Mouse (Mus musculus) embryonic facial prominence, embryonic 12.5 days (tissue): ENCODE measurements around the gene Paqr6. TPM values are rescaled to one million over a fixed set of nuclear protein-coding genes. Genes with fewer than 3 reads are reported as not detected.

Experiments used
- ATAC-seq: fragments of 200-750 bp; cut with Nextera tagmentation; 2 replicates; pipeline ENCODE4 v1.8.0; 2017; ENCODE audit not compliant: insufficient number of reproducible peaks, insufficient read depth, low FRiP score, low TSS enrichment
- H3K27ac ChIP-seq: fragments of 300-500 bp; sonication (generic); 2 replicates; pipeline ENCODE4 v1.5.1; 2016; ENCODE audit warnings: mild to moderate bottlenecking
- H3K27me3 ChIP-seq: fragments of 300-500 bp; sonication (generic); 2 replicates; pipeline ENCODE4 v1.6.1; 2016; ENCODE audit warnings: mild to moderate bottlenecking, moderate library complexity
- H3K36me3 ChIP-seq: fragments of 300-500 bp; sonication (generic); 2 replicates; pipeline ENCODE4 v1.6.1; 2016; ENCODE audit warnings: mild to moderate bottlenecking
- H3K4me1 ChIP-seq: fragments of 300-500 bp; sonication (generic); 2 replicates; pipeline ENCODE4 v1.6.1; 2016
- H3K4me2 ChIP-seq: fragments of 300-500 bp; sonication (generic); replicated peaks from 2 replicates; pipeline ENCODE4 v1.6.1; 2016; ENCODE audit warnings: mild to moderate bottlenecking, moderate library complexity
- H3K4me3 ChIP-seq: fragments of 300-500 bp; sonication (generic); 2 replicates; pipeline ENCODE4 v1.5.1; 2016; ENCODE audit warnings: mild to moderate bottlenecking
- H3K9ac ChIP-seq: fragments of 300-500 bp; sonication (generic); 2 replicates; pipeline ENCODE4 v1.6.1; 2016; ENCODE audit warnings: mild to moderate bottlenecking, moderate library complexity
- H3K9me3 ChIP-seq: fragments of 300-500 bp; sonication (generic); 2 replicates; pipeline ENCODE4 v1.6.1; 2016; ENCODE audit warnings: mild to moderate bottlenecking, moderate library complexity
- WGBS: fragments of 180-500 bp; shearing (Covaris S2); methylation state at CpG from one replicate; pipeline ENCODE4 v1.1.7; 2016; 5-methylcytosine and 5-hydroxymethylcytosine counted together
- polyA plus RNA-seq: library from polyadenylated mRNA; unstranded; fragments of >200 nt; fragmentation: Nextera tagmentation; extraction: Ambion mirVana; gene quantifications from 2 replicates; pipeline ENCODE4 v1.2.1, GENCODE M21; 2016

Gene Paqr6
- polyA plus RNA-seq = 2.8 and 3.3 TPM in 2 replicates

DNA sequence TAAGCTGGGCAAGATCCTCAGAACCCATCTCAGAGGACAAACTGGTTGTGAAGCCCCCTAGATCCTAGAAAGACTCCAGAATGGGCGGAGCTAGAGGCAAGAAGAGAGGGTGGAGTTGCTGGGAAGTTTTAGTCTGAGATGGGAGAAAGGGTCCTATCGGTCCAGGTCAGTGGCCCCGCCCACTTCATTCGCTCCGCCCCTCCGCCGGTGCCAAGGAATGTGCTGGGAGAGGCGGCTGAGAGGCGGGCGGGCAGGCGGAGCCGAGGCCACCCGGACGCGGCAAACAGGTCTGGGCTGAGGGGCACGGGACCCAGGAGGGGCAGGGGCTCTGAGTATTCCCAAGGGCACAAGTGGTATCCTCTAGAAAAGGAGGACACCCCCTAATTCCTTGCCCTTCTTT is at the start of gene Paqr6:
Gene Paqr6 (plus strand): TSS at position 248 of the 400 bp plus-strand sequence.
- H3K9ac ChIP-seq = no peak within 1 kb of the TSS
- 0 out of 2 replicates have a peak within 1 kb of the TSS, but pooled peaks have one; percentile 5 for H3K4me3 ChIP-seq
- no peaks in the 10 kb centered on the region for H3K4me1 ChIP-seq
- H3K27me3 ChIP-seq = peaks cover 25% of the 10 kb centered on the region
- under 1% methylated on average over 16 of the region's 16 CpGs for WGBS
- H3K4me2 ChIP-seq = peak within 1 kb of the TSS; percentile 18; the same call in 1 of the 2 replicates
- H3K27ac ChIP-seq = no peak within 1 kb of the TSS
- H3K36me3 ChIP-seq = peaks cover 32% of the 10 kb centered on the region
- H3K9me3 ChIP-seq = no peaks in the 10 kb centered on the region
- no peak for ATAC-seq

DNA sequence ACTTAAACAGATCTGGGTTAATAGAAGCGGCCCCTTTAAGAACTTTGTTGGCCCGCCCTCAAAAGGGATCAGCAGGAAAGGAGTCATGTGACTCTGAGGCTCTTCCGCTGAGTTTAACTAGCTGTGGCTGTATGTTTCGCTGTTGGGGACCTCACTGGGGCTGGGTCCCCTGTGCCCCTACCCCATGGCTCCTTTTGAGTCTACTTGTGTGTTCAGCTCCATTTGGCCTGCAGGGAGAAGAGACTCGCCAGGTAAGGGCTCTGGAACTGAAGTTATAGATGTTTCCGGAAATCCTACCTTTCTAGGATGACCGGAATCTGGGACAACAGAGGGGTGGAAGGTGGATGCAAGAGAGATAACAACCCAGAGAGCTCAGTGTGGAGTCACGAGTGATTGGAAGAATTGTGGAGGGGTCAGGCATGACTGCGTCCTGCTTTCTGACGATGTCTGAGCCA is 39.4 kb upstream of the Paqr6 start, which contains the start of gene Glmp:
Gene Glmp (plus strand): TSS at position 73 of the 455 bp plus-strand sequence.
- peak; percentile 43; the same call in 1 of the 2 replicates for ATAC-seq
- WGBS = 2% methylated on average over 10 of the region's 10 CpGs
- H3K36me3 ChIP-seq = peaks cover 59% of the 10 kb centered on the region

DNA sequence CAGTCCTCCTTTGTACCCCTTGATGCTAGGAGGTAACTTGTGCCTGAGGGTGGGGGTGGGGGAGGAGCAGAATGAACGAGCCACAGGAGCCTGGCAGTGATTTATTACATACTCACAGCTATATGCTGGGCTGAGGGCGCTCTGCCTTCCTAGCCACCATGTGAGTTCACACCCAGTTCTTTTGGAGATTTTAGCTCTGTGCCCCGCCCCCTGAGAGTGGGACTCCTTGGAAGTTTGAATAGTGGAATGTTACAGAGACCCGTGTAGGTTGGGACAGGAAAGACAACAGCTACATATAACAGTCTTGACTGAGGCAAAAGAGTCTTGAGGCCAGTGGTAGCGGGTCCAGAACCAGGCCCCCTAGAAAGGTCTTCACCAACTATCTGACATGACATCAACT is 35.4 kb upstream of the Paqr6 start:
- Histone ChIP-seq H3K9ac (no peak overlapping the region), H3K4me1 (peaks cover 13% of the 10 kb centered on the region), H3K4me3 (no peak overlapping the region), H3K27me3 (no peaks in the 10 kb centered on the region), H3K27ac (no peak overlapping the region), H3K9me3 (no peaks in the 10 kb centered on the region), H3K4me2 (no peak overlapping the region), H3K36me3 (peaks cover 29% of the 10 kb centered on the region)
- 81% methylated on average over 5 of the region's 5 CpGs for WGBS
- no peak for ATAC-seq

More for the DNA sequence above, 39.4 kb upstream of the Paqr6 start, which contains the start of gene Glmp:
- Histone ChIP-seq H3K4me1 (peaks cover 13% of the 10 kb centered on the region), H3K4me3 (peak within 1 kb of the TSS; percentile 86), H3K9me3 (no peaks in the 10 kb centered on the region), H3K27me3 (no peaks in the 10 kb centered on the region), H3K9ac (peak within 1 kb of the TSS; percentile 76), H3K4me2 (peak within 1 kb of the TSS; percentile 93), H3K27ac (no peak within 1 kb of the TSS)

DNA sequence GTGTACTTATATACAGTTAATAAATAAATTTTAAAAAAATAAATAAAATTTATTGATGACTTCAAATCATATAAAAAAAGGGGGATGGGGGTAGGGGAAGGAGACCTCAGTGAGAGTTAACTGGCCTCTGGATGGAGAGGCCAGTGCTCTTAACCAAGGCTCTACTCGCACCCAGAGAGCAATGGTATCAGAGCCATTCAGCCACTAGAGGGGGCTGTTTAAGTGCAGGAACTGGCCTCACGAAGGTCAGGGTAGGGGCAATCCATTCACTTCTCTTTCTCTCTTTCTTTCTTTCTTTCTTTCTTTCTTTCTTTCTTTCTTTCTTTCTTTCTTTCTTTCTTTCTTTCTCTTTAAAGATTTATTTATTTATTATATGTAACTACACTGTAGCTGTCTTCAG is 33.1 kb upstream of the Paqr6 start:
- Histone ChIP-seq H3K9me3 (no peaks in the 10 kb centered on the region), H3K27ac (no peak overlapping the region), H3K36me3 (peaks cover 29% of the 10 kb centered on the region), H3K4me2 (no peak overlapping the region), H3K4me1 (peaks cover 14% of the 10 kb centered on the region), H3K9ac (no peak overlapping the region), H3K4me3 (no peak overlapping the region), H3K27me3 (no peaks in the 10 kb centered on the region)
- ATAC-seq = no peak
- 33% methylated on average over 2 of the region's 2 CpGs for WGBS

DNA sequence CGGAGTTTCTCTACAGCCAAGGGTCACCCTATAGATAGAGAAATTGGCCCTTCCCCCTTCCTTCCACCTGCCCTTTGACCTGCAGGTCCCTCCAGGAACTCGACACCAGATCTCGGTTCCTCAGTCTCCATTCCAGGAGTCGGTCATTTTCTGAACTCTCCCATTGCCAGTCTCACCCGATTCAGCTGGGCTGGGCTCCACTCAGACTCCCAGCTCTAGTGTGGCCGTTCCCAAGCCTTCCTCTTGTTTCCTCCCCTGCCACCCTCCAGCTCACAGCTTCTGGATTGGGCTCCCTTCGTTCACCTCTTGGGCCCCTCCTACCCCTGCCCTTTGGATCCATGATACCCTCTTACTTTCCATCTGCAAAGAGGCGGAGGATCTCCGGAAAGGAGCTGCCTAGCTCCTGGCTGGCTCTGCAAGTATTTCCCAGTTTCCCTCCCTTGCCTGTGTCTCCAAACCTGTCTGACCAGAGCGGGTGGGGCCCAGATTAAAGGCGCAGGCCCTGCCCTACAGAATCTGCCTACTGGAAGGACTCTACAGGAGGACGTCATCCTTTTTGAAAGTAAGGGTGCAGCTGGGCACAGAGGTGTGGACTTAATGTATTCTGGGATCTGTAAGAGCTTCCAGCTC is 30.2 kb upstream of the Paqr6 start:
- ATAC-seq = no peak
- 0 out of 2 replicates have a peak overlapping the region, but pooled peaks have one; percentile 25 for H3K27ac ChIP-seq
- 0 out of 2 replicates have a peak overlapping the region, but pooled peaks have one; percentile 89 for H3K9ac ChIP-seq
- no peaks in the 10 kb centered on the region for H3K9me3 ChIP-seq
- peak overlapping the region; percentile 79 for H3K4me2 ChIP-seq
- WGBS = 41% methylated on average over 12 of the region's 12 CpGs
- H3K36me3 ChIP-seq = peaks cover 6% of the 10 kb centered on the region
- no peaks in the 10 kb centered on the region for H3K27me3 ChIP-seq
- H3K4me1 ChIP-seq = peaks cover 30% of the 10 kb centered on the region
- H3K4me3 ChIP-seq = no peak overlapping the region

DNA sequence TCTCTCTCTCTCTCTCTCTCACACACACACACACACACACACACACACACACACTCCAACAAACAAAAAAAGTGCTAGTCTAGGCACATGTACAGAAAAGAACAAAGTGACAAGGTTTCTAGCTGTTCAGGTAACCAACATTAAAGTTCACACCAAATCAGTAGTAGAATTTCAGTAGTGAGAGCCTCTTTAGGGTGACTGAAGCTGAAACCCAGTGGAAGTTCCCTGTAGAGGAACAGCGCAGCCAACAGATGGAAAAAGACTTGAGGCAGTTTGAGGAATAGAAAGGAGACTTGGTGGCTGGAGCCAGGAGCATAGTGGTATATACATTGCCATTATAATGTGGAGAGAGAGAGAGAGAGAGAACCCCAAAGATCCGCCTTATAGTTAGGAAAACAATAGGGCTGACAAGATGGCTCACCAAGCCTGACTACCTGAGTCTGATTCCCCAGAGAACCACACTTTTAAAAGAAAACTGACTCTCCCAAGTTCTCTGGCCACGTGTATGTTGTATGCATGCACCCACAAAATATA is 29.4 kb upstream of the Paqr6 start:
- H3K4me1 ChIP-seq = peaks cover 30% of the 10 kb centered on the region
- no peaks in the 10 kb centered on the region for H3K36me3 ChIP-seq
- 36% methylated on average over 3 of the region's 3 CpGs for WGBS
- peak overlapping the region; percentile 79 for H3K4me2 ChIP-seq
- ATAC-seq = no peak
- H3K9me3 ChIP-seq = no peaks in the 10 kb centered on the region
- H3K27me3 ChIP-seq = no peaks in the 10 kb centered on the region
- no peak overlapping the region; the same call in 1 of the 2 replicates for H3K27ac ChIP-seq
- H3K9ac ChIP-seq = peak overlapping the region; percentile 89
- peak overlapping the region; percentile 80 for H3K4me3 ChIP-seq

DNA sequence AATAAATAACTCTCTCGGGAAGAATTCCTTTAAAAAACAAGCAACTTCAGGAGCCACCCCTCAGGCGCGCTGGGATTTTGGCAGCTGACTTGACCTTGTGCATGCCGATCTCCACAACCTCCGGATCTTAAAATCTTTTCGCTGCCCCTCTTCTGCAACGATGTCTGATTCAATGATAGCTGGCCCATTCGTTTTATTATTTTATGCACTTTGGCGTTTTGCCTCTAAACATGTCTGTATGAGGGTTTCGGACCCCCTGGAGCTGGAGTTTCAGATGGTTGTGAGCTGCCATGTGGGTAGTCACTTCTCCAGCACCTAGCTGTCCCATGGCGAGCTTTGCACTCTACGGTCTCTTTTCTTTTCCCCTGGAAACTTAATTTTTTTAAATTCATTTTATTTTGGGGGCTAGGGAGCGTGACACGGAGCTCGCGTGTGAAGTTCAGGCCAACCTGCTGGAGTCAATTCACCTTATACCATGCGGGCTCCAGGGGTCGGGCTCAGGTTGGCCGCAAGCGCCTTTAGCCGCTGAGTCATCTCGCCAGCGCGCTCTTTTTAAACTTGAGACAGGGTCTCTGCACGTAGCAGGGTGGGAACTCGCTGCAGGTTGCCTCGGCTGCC is 28.8 kb upstream of the Paqr6 start:
- no peaks in the 10 kb centered on the region for H3K36me3 ChIP-seq
- 2% methylated on average over 27 of the region's 27 CpGs for WGBS

DNA sequence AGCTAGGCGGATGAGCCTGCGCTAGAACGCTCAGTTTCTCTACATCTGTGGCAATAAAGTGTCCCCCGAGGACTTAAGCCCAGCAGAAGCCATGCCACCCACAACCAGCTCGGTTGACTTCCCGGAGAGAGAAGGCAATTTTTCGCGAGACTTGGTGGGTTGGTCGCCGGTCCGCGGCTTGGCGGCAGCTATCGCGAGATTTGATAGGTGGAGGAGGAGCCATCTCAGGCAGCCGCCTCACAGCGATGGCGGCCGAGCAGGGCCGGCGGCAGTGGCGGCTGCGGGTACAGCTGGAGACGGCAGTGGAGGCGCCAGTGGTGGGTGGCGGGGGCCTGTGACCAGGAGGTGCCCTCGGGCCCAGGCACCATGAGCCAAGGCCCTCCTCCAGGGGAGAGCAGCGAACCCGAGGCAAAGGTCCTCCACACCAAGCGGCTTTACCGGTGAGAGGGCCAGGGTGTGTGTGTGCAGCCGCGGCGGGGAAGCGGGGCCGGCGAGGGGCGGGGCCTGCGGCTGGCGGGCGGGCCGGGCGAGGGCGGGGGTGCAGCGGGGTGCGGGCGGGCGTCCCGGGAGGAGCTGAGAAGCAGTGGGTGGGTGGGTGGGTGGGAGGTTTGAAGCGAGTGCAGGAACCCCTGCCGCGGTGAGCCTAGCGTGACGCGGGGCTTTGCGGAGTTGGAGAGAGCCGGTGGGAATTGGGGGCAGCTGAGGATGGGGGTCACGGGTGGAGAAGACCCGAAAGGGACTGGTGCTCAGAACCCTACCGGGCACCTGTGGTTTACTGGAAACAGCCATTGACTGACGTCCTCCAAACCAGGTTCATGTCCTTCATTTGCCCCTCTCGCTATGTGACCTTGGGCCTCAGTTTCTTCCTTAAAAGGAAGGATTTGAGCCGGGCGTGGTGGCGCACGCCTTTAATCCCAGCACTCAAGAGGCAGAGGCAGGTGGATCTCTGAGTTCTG is 28.0 kb upstream of the Paqr6 start, which contains the start of the genes Tmem79 and Smg5:
Gene Tmem79 (minus strand): TSS at position 91 of the 956 bp plus-strand sequence.
Gene Smg5 (plus strand): TSS at position 203 of the 956 bp plus-strand sequence.
- peak; percentile 88 for ATAC-seq
- Histone ChIP-seq H3K4me1 (peaks cover 30% of the 10 kb centered on the region), H3K4me2 (peak within 1 kb of the TSS; percentile 79), H3K27ac (peak within 1 kb of the TSS; percentile 92), H3K4me3 (peak within 1 kb of the TSS; percentile 80), H3K9ac (peak within 1 kb of the TSS; percentile 89), H3K9me3 (no peaks in the 10 kb centered on the region), H3K27me3 (no peaks in the 10 kb centered on the region), H3K36me3 (no peaks in the 10 kb centered on the region)
- WGBS = 2% methylated on average over 59 of the region's 66 CpGs

More for the DNA sequence above, 28.8 kb upstream of the Paqr6 start:
- Histone ChIP-seq H3K9me3 (no peaks in the 10 kb centered on the region), H3K27ac (peak overlapping the region; percentile 92), H3K4me1 (peaks cover 30% of the 10 kb centered on the region), H3K27me3 (no peaks in the 10 kb centered on the region), H3K9ac (peak overlapping the region; percentile 89), H3K4me3 (peak overlapping the region; percentile 80), H3K4me2 (peak overlapping the region; percentile 79)
- peak; percentile 59 for ATAC-seq

DNA sequence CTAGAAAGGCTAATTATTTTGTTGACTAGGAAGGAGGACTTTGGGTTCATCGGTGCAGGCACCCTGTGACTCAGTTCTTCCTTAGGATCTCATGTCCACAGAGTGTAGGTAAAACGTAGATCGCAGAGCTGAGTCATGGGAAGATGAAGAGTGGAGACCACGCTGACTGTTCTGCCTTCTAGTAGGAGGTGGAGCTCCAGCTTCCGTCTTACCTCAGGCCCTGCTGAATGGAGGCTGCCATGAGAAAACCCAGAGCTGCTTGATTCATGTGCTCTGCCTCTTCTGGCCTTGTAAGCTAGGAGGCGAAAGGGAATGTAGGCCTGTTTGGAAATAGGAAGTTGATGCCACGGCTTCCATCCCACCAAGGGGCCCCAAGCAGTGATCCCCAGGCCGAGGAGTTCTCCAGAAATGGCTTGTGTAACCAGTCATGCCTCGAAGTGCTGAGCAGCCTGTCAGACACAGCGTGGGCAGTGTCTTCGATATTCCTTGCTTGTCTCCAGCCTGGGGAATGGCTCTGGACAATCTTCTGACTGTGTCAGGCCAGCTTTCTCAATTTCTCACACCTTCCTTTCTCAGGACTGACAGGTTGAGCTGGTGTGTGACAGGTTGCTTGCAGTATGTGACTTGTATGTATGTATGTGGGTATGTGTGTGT is 26.9 kb upstream of the Paqr6 start:
- WGBS = 87% methylated on average over 11 of the region's 11 CpGs
- H3K27ac ChIP-seq = no peak overlapping the region
- no peak overlapping the region for H3K4me3 ChIP-seq
- peaks cover 9% of the 10 kb centered on the region for H3K36me3 ChIP-seq
- H3K4me1 ChIP-seq = peaks cover 30% of the 10 kb centered on the region
- no peak for ATAC-seq
- no peaks in the 10 kb centered on the region for H3K27me3 ChIP-seq
- peak overlapping the region; percentile 79 for H3K4me2 ChIP-seq
- H3K9me3 ChIP-seq = no peaks in the 10 kb centered on the region
- no peak overlapping the region for H3K9ac ChIP-seq

DNA sequence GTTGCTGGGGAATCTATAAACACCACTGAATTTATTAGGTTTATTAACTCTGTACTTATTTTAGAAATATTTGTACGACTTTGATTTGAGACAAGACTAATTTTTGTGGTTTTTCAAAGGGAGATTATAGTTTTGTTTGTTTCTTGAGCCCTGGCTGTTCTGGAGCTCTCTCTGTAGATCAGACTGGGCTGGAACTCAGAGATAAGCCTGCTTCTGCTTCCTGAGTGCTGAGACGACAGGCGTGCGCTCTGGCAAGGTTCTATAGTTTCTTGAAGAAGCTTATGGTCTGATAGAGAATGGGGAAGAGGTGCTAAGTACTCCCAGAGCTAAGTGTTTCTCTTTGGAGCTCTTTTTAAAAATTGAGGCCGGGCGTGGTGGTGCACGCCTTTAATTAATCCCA is 26.1 kb upstream of the Paqr6 start:
- no peak for ATAC-seq
- no peak overlapping the region for H3K27ac ChIP-seq
- 92% methylated on average over 7 of the region's 7 CpGs for WGBS

More for the DNA sequence above, 26.1 kb upstream of the Paqr6 start:
- no peaks in the 10 kb centered on the region for H3K27me3 ChIP-seq
- H3K4me3 ChIP-seq = no peak overlapping the region
- H3K4me1 ChIP-seq = peaks cover 30% of the 10 kb centered on the region
- peaks cover 18% of the 10 kb centered on the region for H3K36me3 ChIP-seq
- H3K9me3 ChIP-seq = no peaks in the 10 kb centered on the region
- no peak overlapping the region for H3K4me2 ChIP-seq
- H3K9ac ChIP-seq = no peak overlapping the region
